Mouse (Mus musculus) stomach, postnatal 0 days (tissue): ENCODE results near the gene Bnc2. TPM values are rescaled to one million over a fixed set of nuclear protein-coding genes. Genes with fewer than 3 reads are reported as not detected.

Experiments
- ATAC-seq: fragments of 200-750 bp; cut with Nextera tagmentation; 2 replicates; pipeline ENCODE4 v1.8.0; 2017; ENCODE audit not compliant: low FRiP score, low TSS enrichment
- DNase-seq: peaks from one replicate; pipeline ENCODE4 v3.0.0-alpha.2; 2016; ENCODE audit warnings: low spot score
- H3K27ac ChIP-seq: fragments of 300-500 bp; sonication (generic); replicated peaks from 2 replicates; pipeline ENCODE4 v1.5.1; 2014; ENCODE audit warnings: mild to moderate bottlenecking, control low read depth
- H3K27me3 ChIP-seq: fragments of 300-500 bp; sonication (generic); 2 replicates; pipeline ENCODE4 v1.6.1; 2014; ENCODE audit warnings: low read length; ENCODE audit not compliant: control insufficient read depth, insufficient read depth
- H3K36me3 ChIP-seq: fragments of 300-500 bp; sonication (generic); 2 replicates; pipeline ENCODE4 v1.6.1; 2014; ENCODE audit warnings: low read length, mixed read lengths; ENCODE audit not compliant: control insufficient read depth, insufficient read depth
- H3K4me1 ChIP-seq: fragments of 300-500 bp; sonication (generic); replicated peaks from 2 replicates; pipeline ENCODE4 v1.6.1; 2014; ENCODE audit warnings: antibody characterized with exemption; ENCODE audit not compliant: control insufficient read depth, insufficient read depth
- H3K4me2 ChIP-seq: fragments of 300-500 bp; sonication (generic); replicated peaks from 2 replicates; pipeline ENCODE4 v1.6.1; 2014; ENCODE audit warnings: low read depth, mild to moderate bottlenecking, control low read depth, moderate library complexity
- H3K4me3 ChIP-seq: fragments of 300-500 bp; sonication (generic); 2 replicates; pipeline ENCODE4 v1.5.1; 2014; ENCODE audit warnings: low read depth, low read length, control low read depth
- H3K9ac ChIP-seq: fragments of 300-500 bp; sonication (generic); 2 replicates; pipeline ENCODE4 v1.6.1; 2014; ENCODE audit warnings: mild to moderate bottlenecking, low read length, control low read depth, mixed read lengths
- H3K9me3 ChIP-seq: fragments of 300-500 bp; sonication (generic); 2 replicates; pipeline ENCODE4 v1.6.1; 2016; ENCODE audit warnings: low read length; ENCODE audit not compliant: control insufficient read depth
- CTCF ChIP-seq: IDR thresholded peaks from 2 replicates; pipeline ENCODE4 v1.5.1; 2016; ENCODE audit warnings: antibody characterized with exemption, low read depth, mild to moderate bottlenecking, moderate library complexity
- EP300 ChIP-seq: optimal IDR thresholded peaks from 2 replicates; pipeline ENCODE3; 2016; ENCODE audit warnings: antibody characterized with exemption
- WGBS: fragments of 180-500 bp; shearing (Covaris S2); extraction: QIAGEN DNeasy Blood & Tissue Kit; methylation state at CpG from one replicate; pipeline ENCODE4 v1.1.7; 2014; 5-methylcytosine and 5-hydroxymethylcytosine counted together
- polyA plus RNA-seq: library from polyadenylated mRNA; unstranded; fragments of >200 nt; fragmentation: Nextera tagmentation; extraction: Ambion mirVana; gene quantifications from 2 replicates; pipeline ENCODE4 v1.2.1, GENCODE M21; 2015

Bnc2 gene
- polyA plus RNA-seq, 1 experiment from 2014 or later, result 5.8 TPM

GRCm38 (mm10) chr4:84528358-84528757 lies 146.7 kb downstream of the Bnc2 start:
- TF ChIP-seq CTCF, result no peak
- TF ChIP-seq EP300, result no peak
- H3K27ac ChIP-seq, result no peak overlapping the region
- no peaks in the 10 kb centered on the region for H3K36me3 ChIP-seq
- ATAC-seq (no peak), DNase-seq (no peak)
- H3K4me1 ChIP-seq, result peaks cover 5% of the 10 kb centered on the region
- no peak overlapping the region for H3K9ac ChIP-seq
- no peak overlapping the region for H3K4me3 ChIP-seq
- no peaks in the 10 kb centered on the region for H3K9me3 ChIP-seq
- 75% methylated on average over 2 of the region's 2 CpGs for WGBS
- H3K4me2 ChIP-seq, result no peak overlapping the region
- H3K27me3 ChIP-seq, result no peaks in the 10 kb centered on the region

- TF ChIP-seq EP300 (no peak), CTCF (no peak)
- DNase-seq, result no peak
- no peaks in the 10 kb centered on the region for H3K27me3 ChIP-seq
- no peak overlapping the region for H3K4me2 ChIP-seq
- 50% methylated on average over 15 of the region's 15 CpGs for WGBS
- no peaks in the 10 kb centered on the region for H3K9me3 ChIP-seq
- peaks cover 7% of the 10 kb centered on the region for H3K4me1 ChIP-seq
- H3K36me3 ChIP-seq, result no peaks in the 10 kb centered on the region
- no peak overlapping the region for H3K9ac ChIP-seq
- H3K4me3 ChIP-seq, result no peak overlapping the region
- ATAC-seq, result no peak
- no peak overlapping the region for H3K27ac ChIP-seq
Measured at GRCm38 (mm10) chr4:84527066-84527933, 147.8 kb downstream of the Bnc2 start.

GRCm38 (mm10) chr4:84523651-84524221 lies 151.3 kb downstream of the Bnc2 start:
- 0 out of 2 replicates have a peak, but pooled peaks have one; percentile 38 for ATAC-seq
- no peak overlapping the region for H3K4me3 ChIP-seq
- no peak overlapping the region for H3K9ac ChIP-seq
- no peaks in the 10 kb centered on the region for H3K9me3 ChIP-seq
- H3K27me3 ChIP-seq, result no peaks in the 10 kb centered on the region
- no peak for DNase-seq
- WGBS, result 34% methylated on average over 4 of the region's 4 CpGs
- no peaks in the 10 kb centered on the region for H3K36me3 ChIP-seq
- peak overlapping the region; percentile 77 for H3K27ac ChIP-seq
- H3K4me1 ChIP-seq, result peaks cover 7% of the 10 kb centered on the region
- H3K4me2 ChIP-seq, result no peak overlapping the region; the same call in 1 of the 2 replicates
- TF ChIP-seq EP300, result no peak
- no peak for TF ChIP-seq CTCF

GRCm38 (mm10) chr4:84523211-84523610 lies 151.9 kb downstream of the Bnc2 start:
- Histone ChIP-seq H3K9me3 (no peaks in the 10 kb centered on the region), H3K36me3 (no peaks in the 10 kb centered on the region), H3K9ac (no peak overlapping the region), H3K27me3 (no peaks in the 10 kb centered on the region), H3K4me3 (no peak overlapping the region), H3K4me2 (no peak overlapping the region; the same call in 1 of the 2 replicates), H3K4me1 (peaks cover 7% of the 10 kb centered on the region), H3K27ac (peak overlapping the region; percentile 77)
- WGBS, result 17% methylated on average over 5 of the region's 5 CpGs
- peak; percentile 32 for DNase-seq
- ATAC-seq, result peak; percentile 76; the same call in 1 of the 2 replicates
- TF ChIP-seq CTCF (no peak), EP300 (no peak)

GRCm38 (mm10) chr4:84521562-84521961 lies 153.5 kb downstream of the Bnc2 start:
- H3K4me3 ChIP-seq, result no peak overlapping the region
- peaks cover 7% of the 10 kb centered on the region for H3K4me1 ChIP-seq
- no peaks in the 10 kb centered on the region for H3K27me3 ChIP-seq
- no peak overlapping the region for H3K9ac ChIP-seq
- TF ChIP-seq EP300, result no peak
- TF ChIP-seq CTCF, result no peak
- H3K27ac ChIP-seq, result no peak overlapping the region
- no peak overlapping the region for H3K4me2 ChIP-seq
- no peaks in the 10 kb centered on the region for H3K36me3 ChIP-seq
- H3K9me3 ChIP-seq, result no peaks in the 10 kb centered on the region
- no peak for ATAC-seq
- no peak for DNase-seq
- WGBS, result 94% methylated on average over 5 of the region's 5 CpGs

- TF ChIP-seq CTCF, result no peak
- no peak for TF ChIP-seq EP300
- Histone ChIP-seq H3K4me3 (no peak overlapping the region), H3K9me3 (no peaks in the 10 kb centered on the region), H3K4me2 (no peak overlapping the region), H3K36me3 (no peaks in the 10 kb centered on the region), H3K9ac (no peak overlapping the region), H3K27ac (no peak overlapping the region), H3K27me3 (no peaks in the 10 kb centered on the region), H3K4me1 (no peaks in the 10 kb centered on the region)
- ATAC-seq, result no peak
- DNase-seq, result no peak
- 84% methylated on average over 1 of the region's 1 CpGs for WGBS
Measured at GRCm38 (mm10) chr4:84510466-84510865, 164.6 kb downstream of the Bnc2 start.
